Mouse (Mus musculus) limb, embryonic 13.5 days (tissue): ENCODE results near the gene Cabcoco1. TPM values are rescaled to one million over a fixed set of nuclear protein-coding genes. Genes with fewer than 3 reads are reported as not detected.

Experiments
- ATAC-seq: fragments of 200-750 bp; cut with Nextera tagmentation; 2 replicates; pipeline ENCODE4 v1.8.0; 2017; ENCODE audit warnings: low read depth, moderate number of reproducible peaks, moderate TSS enrichment; ENCODE audit not compliant: low FRiP score
- H3K27ac ChIP-seq: fragments of 300-500 bp; sonication (generic); 2 replicates; pipeline ENCODE4 v1.5.1; 2015; ENCODE audit warnings: inconsistent platforms, mild to moderate bottlenecking, moderate library complexity
- H3K27me3 ChIP-seq: fragments of 300-500 bp; sonication (generic); 2 replicates; pipeline ENCODE4 v1.6.1; 2015; ENCODE audit warnings: mild to moderate bottlenecking, inconsistent platforms
- H3K36me3 ChIP-seq: fragments of 300-500 bp; sonication (generic); 2 replicates; pipeline ENCODE4 v1.6.1; 2015; ENCODE audit warnings: inconsistent platforms, mild to moderate bottlenecking, moderate library complexity
- H3K4me1 ChIP-seq: fragments of 300-500 bp; sonication (generic); 2 replicates; pipeline ENCODE4 v1.6.1; 2015; ENCODE audit warnings: inconsistent platforms
- H3K4me2 ChIP-seq: fragments of 300-500 bp; sonication (generic); replicated peaks from 2 replicates; pipeline ENCODE4 v1.6.1; 2015; ENCODE audit warnings: inconsistent platforms, mild to moderate bottlenecking, moderate library complexity
- H3K4me3 ChIP-seq: fragments of 300-500 bp; sonication (generic); 2 replicates; pipeline ENCODE4 v1.5.1; 2015; ENCODE audit warnings: moderate library complexity, mild to moderate bottlenecking, inconsistent platforms
- H3K9ac ChIP-seq: fragments of 300-500 bp; sonication (generic); 2 replicates; pipeline ENCODE4 v1.6.1; 2015; ENCODE audit warnings: mild to moderate bottlenecking, inconsistent platforms
- H3K9me3 ChIP-seq: fragments of 300-500 bp; sonication (generic); 2 replicates; pipeline ENCODE4 v1.6.1; 2016; ENCODE audit warnings: inconsistent platforms
- WGBS: fragments of 180-500 bp; shearing (Covaris S2); methylation state at CpG from one replicate; pipeline ENCODE4 v1.1.7; 2015; 5-methylcytosine and 5-hydroxymethylcytosine counted together
- polyA plus RNA-seq: library from polyadenylated mRNA; unstranded; fragments of >200 nt; fragmentation: Nextera tagmentation; extraction: Ambion mirVana; gene quantifications from 2 replicates; pipeline ENCODE4 v1.2.1, GENCODE M21; 2015

Gene Cabcoco1
- polyA plus RNA-seq, 1 experiment from 2014 or later, result 1.1 TPM

- no peak overlapping the region for H3K9ac ChIP-seq
- WGBS, result 22% methylated on average over 15 of the region's 15 CpGs
- H3K9me3 ChIP-seq, result no peaks in the 10 kb centered on the region
- H3K4me3 ChIP-seq, result no peak overlapping the region
- ATAC-seq, result no peak
- H3K27ac ChIP-seq, result peak overlapping the region; percentile 33
- H3K4me2 ChIP-seq, result peak overlapping the region; percentile 39
- H3K4me1 ChIP-seq, result peaks cover 46% of the 10 kb centered on the region
- H3K27me3 ChIP-seq, result no peaks in the 10 kb centered on the region
- H3K36me3 ChIP-seq, result no peaks in the 10 kb centered on the region
Measured at GRCm38 (mm10) chr10:68445876-68446796, 95.6 kb downstream of the Cabcoco1 start.

DNA sequence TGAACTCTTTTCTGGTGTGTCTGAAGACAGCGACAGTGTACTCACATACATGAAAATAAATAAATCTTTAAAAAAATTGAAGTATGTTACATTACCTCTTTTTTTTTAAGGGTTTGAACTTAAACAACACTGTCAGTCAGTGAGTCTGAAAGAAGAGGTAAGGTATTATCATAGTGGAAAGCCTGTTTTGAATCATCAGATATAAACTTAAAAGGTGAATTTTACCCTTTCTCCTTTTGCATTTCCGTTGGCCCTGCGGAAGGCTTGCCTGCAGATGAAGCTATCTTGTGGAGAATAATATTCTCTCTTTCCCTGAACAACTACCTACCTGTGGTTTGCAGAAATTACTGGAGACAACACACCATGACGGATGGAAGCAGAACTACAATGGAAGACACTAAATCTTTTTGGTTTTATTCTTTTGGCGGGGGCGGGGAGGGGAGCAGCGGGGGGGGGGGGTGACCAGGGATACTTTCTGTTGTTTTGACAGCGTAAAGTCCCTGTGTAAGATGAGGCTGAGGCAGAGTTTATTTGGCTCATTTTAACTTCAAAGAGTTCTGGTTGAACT lies 96.4 kb downstream of the Cabcoco1 start:
- no peaks in the 10 kb centered on the region for H3K9me3 ChIP-seq
- H3K27me3 ChIP-seq, result no peaks in the 10 kb centered on the region
- WGBS, result 38% methylated on average over 8 of the region's 8 CpGs
- H3K4me1 ChIP-seq, result peaks cover 49% of the 10 kb centered on the region
- H3K27ac ChIP-seq, result peak overlapping the region; percentile 33; the same call in 1 of the 2 replicates
- peak overlapping the region; percentile 39 for H3K4me2 ChIP-seq
- H3K36me3 ChIP-seq, result no peaks in the 10 kb centered on the region
- ATAC-seq, result no peak
- no peak overlapping the region for H3K4me3 ChIP-seq
- no peak overlapping the region for H3K9ac ChIP-seq

DNA sequence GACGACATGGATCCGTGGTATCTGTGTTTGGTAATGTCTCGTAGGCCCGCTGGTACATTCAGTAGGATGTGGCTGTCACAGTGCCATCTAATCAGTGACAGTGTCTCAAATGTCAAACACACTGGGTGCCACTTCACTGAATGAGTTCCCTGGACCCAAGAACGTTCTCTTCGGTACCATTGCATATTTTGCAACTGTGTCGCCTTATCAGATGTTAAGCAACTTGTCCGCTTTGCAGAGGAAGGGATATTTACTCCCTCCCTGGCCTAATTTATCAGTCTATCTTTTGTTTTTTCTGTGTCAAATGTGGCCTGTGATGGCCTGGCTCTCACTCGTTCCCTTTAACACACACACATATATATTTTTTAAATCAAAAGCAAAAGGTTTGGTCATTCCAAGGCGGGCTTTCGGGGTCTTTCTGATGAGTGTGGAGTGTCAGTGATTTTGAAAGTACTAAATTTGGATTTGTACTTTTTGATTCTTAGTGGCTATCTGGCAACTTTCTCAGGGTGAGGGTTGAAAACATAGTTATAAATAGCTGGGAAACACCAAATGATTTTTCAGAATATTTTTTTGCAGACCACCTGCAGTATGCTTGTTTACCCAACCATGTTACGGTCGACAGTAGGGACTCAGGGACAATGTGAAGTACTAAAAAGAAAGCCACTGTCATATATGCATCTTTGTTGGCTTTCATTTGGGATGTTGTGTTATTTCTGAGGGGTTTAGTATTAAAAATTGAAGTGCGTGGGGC lies 97.2 kb downstream of the Cabcoco1 start:
- 78% methylated on average over 14 of the region's 14 CpGs for WGBS

DNA sequence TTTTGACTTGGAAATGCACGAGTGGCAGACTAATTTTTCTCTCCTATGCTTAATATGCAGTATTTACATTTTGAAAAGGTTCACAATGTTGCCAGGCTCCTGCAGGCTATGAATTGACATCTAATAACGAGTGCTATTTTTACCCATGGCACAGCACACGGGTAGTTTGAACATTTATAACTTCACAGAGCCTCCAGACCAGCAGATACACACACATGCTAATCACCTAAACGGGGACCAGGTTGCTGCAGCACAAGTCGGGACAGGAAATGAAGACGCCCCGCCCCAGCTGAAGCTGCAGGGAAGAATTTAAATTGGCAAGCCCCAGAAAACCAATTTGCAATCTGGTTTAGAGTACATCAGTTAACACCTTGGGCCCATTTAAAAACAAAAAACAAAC lies 98.6 kb downstream of the Cabcoco1 start:
- H3K9ac ChIP-seq, result no peak overlapping the region
- no peak for ATAC-seq
- no peak overlapping the region for H3K4me3 ChIP-seq
- H3K4me1 ChIP-seq, result peaks cover 56% of the 10 kb centered on the region
- WGBS, result 2% methylated on average over 7 of the region's 7 CpGs
- no peaks in the 10 kb centered on the region for H3K27me3 ChIP-seq
- H3K27ac ChIP-seq, result peak overlapping the region; percentile 44; the same call in 1 of the 2 replicates
- no peaks in the 10 kb centered on the region for H3K36me3 ChIP-seq
- H3K4me2 ChIP-seq, result peak overlapping the region; percentile 44
- no peaks in the 10 kb centered on the region for H3K9me3 ChIP-seq

More for the DNA sequence above, 97.2 kb downstream of the Cabcoco1 start:
- Histone ChIP-seq H3K27ac (no peak overlapping the region), H3K4me2 (no peak overlapping the region), H3K4me3 (no peak overlapping the region), H3K9ac (no peak overlapping the region), H3K4me1 (peaks cover 52% of the 10 kb centered on the region), H3K36me3 (no peaks in the 10 kb centered on the region), H3K27me3 (no peaks in the 10 kb centered on the region), H3K9me3 (no peaks in the 10 kb centered on the region)
- ATAC-seq, result no peak

DNA sequence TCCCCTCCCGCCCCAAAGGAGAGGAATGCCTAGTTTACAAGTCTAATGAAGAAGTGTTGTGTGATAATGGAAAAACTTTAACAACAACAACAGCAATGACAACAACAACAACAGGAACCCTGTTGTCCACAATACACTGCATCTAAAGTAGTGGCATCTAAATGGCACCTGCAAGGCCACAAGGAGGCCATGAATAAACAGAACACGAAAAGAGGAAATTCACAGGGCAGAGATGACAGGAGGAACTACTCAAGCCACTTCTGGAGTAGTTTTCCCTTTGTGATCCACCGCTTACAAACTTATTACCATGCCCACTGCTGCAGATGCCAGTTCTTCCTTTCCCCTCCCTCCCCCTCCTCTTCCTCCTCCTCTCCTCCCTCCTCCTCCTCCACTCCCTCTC lies 99.0 kb downstream of the Cabcoco1 start:
- peak overlapping the region; percentile 44 for H3K4me2 ChIP-seq
- no peak overlapping the region for H3K4me3 ChIP-seq
- H3K36me3 ChIP-seq, result no peaks in the 10 kb centered on the region
- H3K4me1 ChIP-seq, result peaks cover 56% of the 10 kb centered on the region
- H3K27me3 ChIP-seq, result no peaks in the 10 kb centered on the region
- peak overlapping the region; percentile 44; the same call in 1 of the 2 replicates for H3K27ac ChIP-seq
- no peak for ATAC-seq
- no peak overlapping the region for H3K9ac ChIP-seq
- no peaks in the 10 kb centered on the region for H3K9me3 ChIP-seq
- WGBS, result 9% methylated on average over 3 of the region's 3 CpGs

GRCm38 (mm10) chr10:68441931-68442662 lies 99.6 kb downstream of the Cabcoco1 start:
- no peaks in the 10 kb centered on the region for H3K9me3 ChIP-seq
- no peaks in the 10 kb centered on the region for H3K36me3 ChIP-seq
- no peak overlapping the region for H3K4me3 ChIP-seq
- no peak overlapping the region for H3K27ac ChIP-seq
- H3K9ac ChIP-seq, result no peak overlapping the region
- no peaks in the 10 kb centered on the region for H3K27me3 ChIP-seq
- H3K4me2 ChIP-seq, result no peak overlapping the region
- no peak for ATAC-seq
- 46% methylated on average over 10 of the region's 10 CpGs for WGBS
- H3K4me1 ChIP-seq, result peaks cover 56% of the 10 kb centered on the region

GRCm38 (mm10) chr10:68440515-68440914 lies 101.2 kb downstream of the Cabcoco1 start:
- Histone ChIP-seq H3K9me3 (no peaks in the 10 kb centered on the region), H3K27ac (peak overlapping the region; percentile 63; the same call in 1 of the 2 replicates), H3K9ac (no peak overlapping the region), H3K4me3 (no peak overlapping the region), H3K4me1 (peaks cover 51% of the 10 kb centered on the region), H3K4me2 (peak overlapping the region; percentile 21), H3K27me3 (no peaks in the 10 kb centered on the region), H3K36me3 (no peaks in the 10 kb centered on the region)
- WGBS, result 37% methylated on average over 8 of the region's 8 CpGs
- ATAC-seq, result no peak

DNA sequence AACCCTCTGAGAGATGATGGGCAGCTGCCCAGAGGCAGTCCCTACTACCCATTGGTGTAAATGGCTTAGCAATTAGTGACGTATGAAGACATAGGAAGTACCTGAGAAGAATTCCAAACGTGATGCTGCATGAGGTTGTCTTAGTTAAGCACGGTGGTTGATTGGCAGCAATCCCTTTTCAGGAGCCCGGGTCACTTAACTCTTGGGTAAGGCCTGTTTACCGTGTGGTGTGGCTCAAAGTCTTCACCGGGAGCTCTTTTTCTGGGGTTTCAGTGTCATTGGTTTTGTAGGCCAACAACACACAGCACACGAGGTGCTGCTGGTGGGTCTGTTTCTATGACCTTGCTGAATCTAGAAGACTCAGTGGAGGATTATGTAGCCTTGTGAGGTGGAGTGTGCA lies 105.9 kb downstream of the Cabcoco1 start:
- H3K4me2 ChIP-seq, result no peak overlapping the region
- no peaks in the 10 kb centered on the region for H3K27me3 ChIP-seq
- H3K4me3 ChIP-seq, result no peak overlapping the region
- peaks cover 40% of the 10 kb centered on the region for H3K4me1 ChIP-seq
- no peak for ATAC-seq
- H3K27ac ChIP-seq, result no peak overlapping the region
- no peaks in the 10 kb centered on the region for H3K9me3 ChIP-seq
- no peaks in the 10 kb centered on the region for H3K36me3 ChIP-seq
- no peak overlapping the region for H3K9ac ChIP-seq
- 64% methylated on average over 7 of the region's 7 CpGs for WGBS

- peaks cover 35% of the 10 kb centered on the region for H3K4me1 ChIP-seq
- no peaks in the 10 kb centered on the region for H3K9me3 ChIP-seq
- H3K27ac ChIP-seq, result peak overlapping the region; percentile 48; the same call in 1 of the 2 replicates
- no peak overlapping the region for H3K4me3 ChIP-seq
- no peaks in the 10 kb centered on the region for H3K27me3 ChIP-seq
- 24% methylated on average over 13 of the region's 13 CpGs for WGBS
- no peak for ATAC-seq
- H3K36me3 ChIP-seq, result no peaks in the 10 kb centered on the region
- no peak overlapping the region for H3K9ac ChIP-seq
- H3K4me2 ChIP-seq, result peak overlapping the region; percentile 22
Measured at GRCm38 (mm10) chr10:68435001-68435560, 106.6 kb downstream of the Cabcoco1 start.

DNA sequence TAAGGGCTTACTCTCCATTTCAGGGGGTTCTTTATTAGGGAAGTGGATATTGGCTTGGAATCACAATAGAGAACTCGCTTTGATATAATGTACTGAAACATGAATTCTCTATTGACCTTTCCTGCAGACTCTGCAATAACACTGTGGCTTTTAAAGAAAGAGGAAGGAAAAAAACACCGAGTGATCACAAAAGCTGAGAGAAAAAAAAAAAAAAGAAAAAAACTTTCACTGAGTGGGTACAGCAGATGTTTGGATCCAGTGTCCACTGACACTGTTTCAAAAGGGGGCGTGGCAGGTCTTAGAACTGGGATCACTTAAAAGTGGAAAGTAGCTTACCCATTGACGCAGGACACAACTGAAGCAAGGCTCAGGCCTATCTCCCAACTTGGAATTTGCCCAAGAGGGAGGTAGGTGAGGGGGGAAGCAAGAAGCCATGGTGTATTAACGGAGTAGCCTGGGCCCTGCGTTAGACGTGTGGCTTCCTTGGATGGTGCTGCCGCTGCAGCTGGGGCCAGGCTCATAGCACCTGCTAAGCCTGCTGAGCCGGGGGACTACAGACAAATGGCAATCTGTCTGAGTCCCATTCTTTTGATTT lies 107.6 kb downstream of the Cabcoco1 start:
- 57% methylated on average over 9 of the region's 9 CpGs for whole genome bisulfite sequencing
- Histone ChIP-seq H3K9ac (no peak overlapping the region), H3K4me2 (peak overlapping the region; percentile 22; the same call in 1 of the 2 replicates), H3K9me3 (no peaks in the 10 kb centered on the region), H3K27me3 (no peaks in the 10 kb centered on the region), H3K27ac (peak overlapping the region; percentile 48; the same call in 1 of the 2 replicates), H3K4me3 (no peak overlapping the region), H3K4me1 (peaks cover 27% of the 10 kb centered on the region), H3K36me3 (no peaks in the 10 kb centered on the region)
- no peak for ATAC-seq

- Histone ChIP-seq H3K9ac (no peak overlapping the region), H3K27ac (no peak overlapping the region), H3K4me3 (no peak overlapping the region), H3K27me3 (no peaks in the 10 kb centered on the region), H3K36me3 (no peaks in the 10 kb centered on the region), H3K4me2 (no peak overlapping the region), H3K9me3 (no peaks in the 10 kb centered on the region), H3K4me1 (peaks cover 26% of the 10 kb centered on the region)
- WGBS, result 88% methylated on average over 6 of the region's 6 CpGs
- no peak for ATAC-seq
Measured at GRCm38 (mm10) chr10:68431346-68431745, 110.3 kb downstream of the Cabcoco1 start.
